Mouse (Mus musculus) forebrain, embryonic 13.5 days (tissue): ENCODE measurements around the gene Ctnnbl1. TPM values are rescaled to one million over a fixed set of nuclear protein-coding genes. Genes with fewer than 3 reads are reported as not detected.

Experiments
- ATAC-seq: fragments of 200-750 bp; cut with Nextera tagmentation; 2 replicates; pipeline ENCODE4 v1.8.0; 2017
- H3K27ac ChIP-seq: fragments of 300-500 bp; sonication (generic); 2 replicates; pipeline ENCODE4 v1.5.1; 2015; ENCODE audit warnings: inconsistent platforms, mild to moderate bottlenecking, moderate library complexity
- H3K27me3 ChIP-seq: fragments of 300-500 bp; sonication (generic); 2 replicates; pipeline ENCODE4 v1.6.1; 2015; ENCODE audit warnings: mild to moderate bottlenecking, inconsistent platforms
- H3K36me3 ChIP-seq: fragments of 300-500 bp; sonication (generic); 2 replicates; pipeline ENCODE4 v1.6.1; 2015; ENCODE audit warnings: mild to moderate bottlenecking, inconsistent platforms; ENCODE audit not compliant: poor library complexity, severe bottlenecking
- H3K4me1 ChIP-seq: fragments of 300-500 bp; sonication (generic); 2 replicates; pipeline ENCODE4 v1.6.1; 2015; ENCODE audit warnings: inconsistent platforms
- H3K4me2 ChIP-seq: fragments of 300-500 bp; sonication (generic); 2 replicates; pipeline ENCODE4 v1.6.1; 2015; ENCODE audit warnings: inconsistent platforms, mild to moderate bottlenecking, moderate library complexity
- H3K4me3 ChIP-seq: fragments of 300-500 bp; sonication (generic); 2 replicates; pipeline ENCODE4 v1.5.1; 2015; ENCODE audit warnings: mild to moderate bottlenecking, inconsistent platforms
- H3K9ac ChIP-seq: fragments of 300-500 bp; sonication (generic); 2 replicates; pipeline ENCODE4 v1.6.1; 2015; ENCODE audit warnings: mild to moderate bottlenecking, inconsistent platforms
- H3K9me3 ChIP-seq: fragments of 300-500 bp; sonication (generic); replicated peaks from 2 replicates; pipeline ENCODE4 v1.6.1; 2016; ENCODE audit warnings: inconsistent platforms
- WGBS: fragments of 180-500 bp; shearing (Covaris S2); methylation state at CpG from one replicate; pipeline ENCODE4 v1.1.7; 2015; 5-methylcytosine and 5-hydroxymethylcytosine counted together
- polyA plus RNA-seq: library from polyadenylated mRNA; unstranded; fragments of >200 nt; fragmentation: Nextera tagmentation; extraction: Ambion mirVana; gene quantifications from 2 replicates; pipeline ENCODE4 v1.2.1, GENCODE M21; 2015

Gene Ctnnbl1
- polyA plus RNA-seq, 1 experiment from 2014 or later = 97.1 TPM

GRCm38 (mm10) chr2:157813121-157813520 lies 75.9 kb downstream of the Ctnnbl1 start:
- Histone ChIP-seq H3K4me3 (no peak overlapping the region), H3K27ac (no peak overlapping the region), H3K36me3 (peaks cover 30% of the 10 kb centered on the region), H3K4me1 (peaks cover 9% of the 10 kb centered on the region), H3K9ac (no peak overlapping the region), H3K4me2 (no peak overlapping the region), H3K9me3 (no peaks in the 10 kb centered on the region), H3K27me3 (no peaks in the 10 kb centered on the region)
- WGBS = 93% methylated on average over 4 of the region's 4 CpGs
- no peak for ATAC-seq

- no peaks in the 10 kb centered on the region for H3K27me3 ChIP-seq
- WGBS = 77% methylated on average over 11 of the region's 11 CpGs
- no peaks in the 10 kb centered on the region for H3K9me3 ChIP-seq
- no peak overlapping the region for H3K4me3 ChIP-seq
- no peak overlapping the region for H3K4me2 ChIP-seq
- peaks cover 3% of the 10 kb centered on the region; the same call in 1 of the 2 replicates for H3K4me1 ChIP-seq
- peaks cover 41% of the 10 kb centered on the region for H3K36me3 ChIP-seq
- H3K27ac ChIP-seq = no peak overlapping the region
- ATAC-seq = no peak
- H3K9ac ChIP-seq = no peak overlapping the region
These were observed 77.1 kb downstream of the Ctnnbl1 start for GRCm38 (mm10) chr2:157814116-157814964.

DNA sequence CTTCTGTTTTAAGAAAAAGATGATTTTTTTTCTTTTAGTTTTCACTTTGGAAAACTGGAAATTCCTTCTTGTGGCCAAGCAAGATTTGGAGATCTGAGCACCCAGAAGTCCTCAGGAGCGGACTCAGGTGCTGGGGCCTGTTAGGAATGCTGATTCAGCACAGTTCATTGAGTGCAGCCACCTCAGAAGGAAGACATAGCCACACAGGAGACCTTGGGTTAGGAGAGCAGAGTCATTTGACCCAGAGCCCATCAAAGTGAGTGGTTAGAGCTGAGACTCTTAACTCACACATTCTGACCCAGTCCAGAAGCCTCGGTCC lies 77.7 kb downstream of the Ctnnbl1 start:
- no peak overlapping the region for H3K9ac ChIP-seq
- H3K27me3 ChIP-seq = no peaks in the 10 kb centered on the region
- 91% methylated on average over 2 of the region's 2 CpGs for WGBS
- no peak overlapping the region for H3K4me3 ChIP-seq
- ATAC-seq = no peak
- H3K27ac ChIP-seq = no peak overlapping the region
- H3K9me3 ChIP-seq = no peaks in the 10 kb centered on the region
- H3K36me3 ChIP-seq = peaks cover 44% of the 10 kb centered on the region
- no peak overlapping the region for H3K4me2 ChIP-seq
- H3K4me1 ChIP-seq = peaks cover 3% of the 10 kb centered on the region; the same call in 1 of the 2 replicates

DNA sequence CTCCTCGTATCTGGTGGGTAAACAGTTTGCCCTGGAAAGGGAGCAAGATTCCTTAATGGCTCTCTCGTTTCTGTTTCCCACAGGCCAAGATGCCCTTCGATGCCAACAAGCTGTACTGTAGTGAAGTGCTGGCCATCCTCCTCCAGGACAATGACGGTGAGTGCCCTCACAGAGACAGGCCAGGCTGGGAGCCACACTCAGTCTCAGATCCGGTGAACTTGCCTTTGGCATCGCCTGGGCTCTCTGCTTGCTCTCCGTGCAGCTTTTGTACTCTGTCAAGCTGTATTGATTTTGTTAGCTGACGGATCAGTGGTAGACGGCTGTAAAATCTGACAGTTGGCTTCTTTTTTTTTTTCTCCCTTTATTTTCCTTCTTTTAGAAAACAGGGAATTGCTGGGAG lies 80.5 kb downstream of the Ctnnbl1 start:
- Histone ChIP-seq H3K9me3 (no peaks in the 10 kb centered on the region), H3K9ac (no peak overlapping the region), H3K27me3 (no peaks in the 10 kb centered on the region), H3K27ac (no peak overlapping the region; the same call in 1 of the 2 replicates), H3K4me3 (no peak overlapping the region), H3K36me3 (peaks cover 25% of the 10 kb centered on the region), H3K4me2 (no peak overlapping the region), H3K4me1 (peaks cover 8% of the 10 kb centered on the region; the same call in 1 of the 2 replicates)
- WGBS = 73% methylated on average over 9 of the region's 9 CpGs
- ATAC-seq = no peak

DNA sequence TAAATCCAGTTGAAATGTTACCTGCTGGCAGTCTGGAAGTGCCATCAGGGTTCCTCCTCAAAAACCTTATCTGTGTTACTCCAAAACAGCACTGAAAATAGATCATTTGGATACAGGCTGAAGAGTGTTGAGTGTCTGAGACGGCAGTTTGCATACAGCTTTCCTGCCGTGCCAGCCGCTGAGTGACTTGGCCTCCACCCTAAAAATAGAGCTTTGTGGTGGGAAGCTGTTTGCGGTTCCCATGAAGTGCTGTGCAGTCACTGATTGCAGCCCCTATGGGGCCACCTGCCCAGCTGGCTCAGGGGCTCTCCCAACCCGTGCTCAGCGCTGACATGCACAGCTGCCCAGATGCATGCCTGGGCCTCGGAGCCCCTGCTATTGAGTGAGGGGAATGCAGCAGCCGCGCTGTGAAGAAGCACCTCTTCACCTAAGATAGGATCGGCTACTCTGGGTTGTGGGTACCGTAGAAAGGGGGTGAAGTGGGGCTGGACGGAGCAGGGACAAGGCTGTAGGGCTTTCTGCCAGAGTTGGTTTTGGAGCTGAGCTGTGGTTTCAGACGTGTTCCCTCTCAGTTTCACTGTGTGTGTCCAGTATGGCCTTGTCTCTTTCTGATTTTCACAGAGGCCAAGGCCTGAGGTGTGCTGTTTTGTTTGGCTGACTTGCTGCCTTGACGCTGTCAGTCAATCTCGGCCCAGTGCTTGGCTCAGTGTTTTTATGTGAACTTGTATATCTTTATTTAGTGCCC lies 81.5 kb downstream of the Ctnnbl1 start:
- Histone ChIP-seq H3K9ac (no peak overlapping the region), H3K27ac (peak overlapping the region; percentile 40; the same call in 1 of the 2 replicates), H3K4me1 (peaks cover 8% of the 10 kb centered on the region; the same call in 1 of the 2 replicates), H3K4me3 (no peak overlapping the region), H3K36me3 (peaks cover 29% of the 10 kb centered on the region), H3K27me3 (no peaks in the 10 kb centered on the region), H3K9me3 (no peaks in the 10 kb centered on the region), H3K4me2 (no peak overlapping the region)
- WGBS = 84% methylated on average over 15 of the region's 15 CpGs
- ATAC-seq = no peak

DNA sequence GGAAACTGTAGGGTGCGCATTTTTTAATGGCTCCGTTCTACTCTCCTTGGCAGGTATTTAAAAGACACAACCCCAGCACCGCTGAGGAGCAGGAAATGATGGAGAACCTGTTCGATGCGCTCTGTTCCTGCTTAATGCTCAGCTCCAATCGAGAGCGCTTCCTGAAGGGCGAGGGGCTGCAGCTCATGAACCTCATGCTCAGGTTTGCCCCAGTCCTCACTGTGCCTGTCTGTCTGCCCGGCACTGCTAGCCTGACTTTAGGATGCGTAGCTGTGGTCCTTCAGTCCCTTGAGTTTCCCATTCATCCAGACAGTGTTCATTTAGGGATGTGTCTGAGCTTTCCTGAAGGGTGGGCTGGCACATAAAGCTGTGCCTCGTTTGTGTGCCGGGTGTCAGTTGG lies 82.2 kb downstream of the Ctnnbl1 start:
- Histone ChIP-seq H3K9me3 (no peaks in the 10 kb centered on the region), H3K27me3 (no peaks in the 10 kb centered on the region), H3K36me3 (peaks cover 35% of the 10 kb centered on the region), H3K4me1 (peaks cover 8% of the 10 kb centered on the region; the same call in 1 of the 2 replicates), H3K4me2 (no peak overlapping the region), H3K4me3 (no peak overlapping the region), H3K9ac (no peak overlapping the region), H3K27ac (no peak overlapping the region)
- WGBS = 93% methylated on average over 12 of the region's 12 CpGs
- ATAC-seq = no peak

DNA sequence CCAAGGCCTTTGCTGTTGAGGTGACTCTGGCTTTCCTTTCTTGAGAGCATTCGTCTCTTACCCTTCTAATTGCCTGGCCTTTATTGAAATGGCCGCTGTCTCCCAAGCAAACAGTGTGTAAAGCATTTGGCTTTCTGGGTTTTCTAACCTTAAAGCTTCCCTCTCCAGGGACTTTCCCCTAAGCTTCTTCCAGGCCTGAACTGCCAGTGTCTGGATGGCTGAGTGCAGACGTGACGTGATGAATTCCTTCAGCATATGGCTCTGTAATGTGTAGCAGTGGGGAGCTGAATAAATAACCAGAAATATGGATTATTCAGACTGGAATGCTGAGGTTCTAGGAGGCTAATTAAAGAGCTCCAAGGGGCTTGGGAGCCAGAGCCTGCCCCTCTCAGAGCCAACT lies 84.1 kb downstream of the Ctnnbl1 start:
- Histone ChIP-seq H3K4me2 (no peak overlapping the region), H3K27ac (peak overlapping the region; percentile 11; the same call in 1 of the 2 replicates), H3K4me1 (peaks cover 8% of the 10 kb centered on the region; the same call in 1 of the 2 replicates)

GRCm38 (mm10) chr2:157823456-157823855 lies 86.3 kb downstream of the Ctnnbl1 start:
- Histone ChIP-seq H3K27ac (no peak overlapping the region), H3K4me2 (no peak overlapping the region), H3K4me3 (no peak overlapping the region), H3K9ac (no peak overlapping the region), H3K9me3 (no peaks in the 10 kb centered on the region), H3K27me3 (no peaks in the 10 kb centered on the region), H3K36me3 (peaks cover 38% of the 10 kb centered on the region), H3K4me1 (0 out of 2 replicates have a peak, but pooled peaks cover 5% of the 10 kb centered on the region)
- ATAC-seq = no peak
- WGBS = 81% methylated on average over 3 of the region's 3 CpGs

More for the DNA sequence above, 84.1 kb downstream of the Ctnnbl1 start:
- no peak overlapping the region for H3K4me3 ChIP-seq
- no peak overlapping the region for H3K9ac ChIP-seq
- no peaks in the 10 kb centered on the region for H3K27me3 ChIP-seq
- H3K9me3 ChIP-seq = no peaks in the 10 kb centered on the region
- ATAC-seq = no peak
- peaks cover 47% of the 10 kb centered on the region for H3K36me3 ChIP-seq
- WGBS = 33% methylated on average over 4 of the region's 4 CpGs

DNA sequence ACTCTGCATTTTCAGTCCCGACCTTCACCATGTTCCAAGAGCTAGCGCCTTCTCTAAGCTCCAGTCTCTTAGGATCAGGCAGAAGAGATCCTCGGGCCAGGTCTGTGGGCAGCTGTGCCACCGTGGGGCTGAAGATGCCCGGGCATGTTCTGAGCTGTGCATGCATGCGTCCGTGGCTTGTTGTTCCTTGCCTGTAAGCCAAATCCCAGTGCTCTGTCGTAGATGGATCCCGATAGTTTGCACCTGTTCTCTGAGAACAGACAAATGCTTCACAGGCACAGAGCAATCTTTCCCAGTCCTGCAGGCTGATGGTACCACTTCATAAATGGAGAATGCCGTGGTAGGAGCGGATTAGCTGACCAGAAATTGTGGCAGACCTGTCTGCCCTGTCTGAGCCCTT lies 87.0 kb downstream of the Ctnnbl1 start:
- no peak overlapping the region for H3K27ac ChIP-seq
- no peak overlapping the region for H3K4me2 ChIP-seq
- H3K9ac ChIP-seq = no peak overlapping the region
- no peaks in the 10 kb centered on the region for H3K27me3 ChIP-seq
- no peaks in the 10 kb centered on the region for H3K9me3 ChIP-seq
- ATAC-seq = no peak
- no peak overlapping the region for H3K4me3 ChIP-seq
- WGBS = 95% methylated on average over 11 of the region's 11 CpGs
- 0 out of 2 replicates have a peak, but pooled peaks cover 5% of the 10 kb centered on the region for H3K4me1 ChIP-seq
- peaks cover 30% of the 10 kb centered on the region for H3K36me3 ChIP-seq

GRCm38 (mm10) chr2:157830101-157830500 lies 92.9 kb downstream of the Ctnnbl1 start:
- 88% methylated on average over 6 of the region's 6 CpGs for WGBS
- H3K9me3 ChIP-seq = no peaks in the 10 kb centered on the region
- no peaks in the 10 kb centered on the region for H3K27me3 ChIP-seq
- H3K4me3 ChIP-seq = no peak overlapping the region
- peaks cover 12% of the 10 kb centered on the region for H3K36me3 ChIP-seq
- no peak overlapping the region for H3K27ac ChIP-seq
- no peak for ATAC-seq
- H3K4me2 ChIP-seq = no peak overlapping the region
- H3K4me1 ChIP-seq = no peaks in the 10 kb centered on the region
- H3K9ac ChIP-seq = no peak overlapping the region

GRCm38 (mm10) chr2:157830620-157831354 lies 93.6 kb downstream of the Ctnnbl1 start:
- H3K4me1 ChIP-seq = no peaks in the 10 kb centered on the region
- no peaks in the 10 kb centered on the region for H3K9me3 ChIP-seq
- no peak overlapping the region for H3K27ac ChIP-seq
- WGBS = 86% methylated on average over 10 of the region's 10 CpGs
- no peak overlapping the region for H3K9ac ChIP-seq
- no peaks in the 10 kb centered on the region for H3K27me3 ChIP-seq
- no peak for ATAC-seq
- peaks cover 9% of the 10 kb centered on the region for H3K36me3 ChIP-seq
- H3K4me2 ChIP-seq = no peak overlapping the region
- H3K4me3 ChIP-seq = no peak overlapping the region

DNA sequence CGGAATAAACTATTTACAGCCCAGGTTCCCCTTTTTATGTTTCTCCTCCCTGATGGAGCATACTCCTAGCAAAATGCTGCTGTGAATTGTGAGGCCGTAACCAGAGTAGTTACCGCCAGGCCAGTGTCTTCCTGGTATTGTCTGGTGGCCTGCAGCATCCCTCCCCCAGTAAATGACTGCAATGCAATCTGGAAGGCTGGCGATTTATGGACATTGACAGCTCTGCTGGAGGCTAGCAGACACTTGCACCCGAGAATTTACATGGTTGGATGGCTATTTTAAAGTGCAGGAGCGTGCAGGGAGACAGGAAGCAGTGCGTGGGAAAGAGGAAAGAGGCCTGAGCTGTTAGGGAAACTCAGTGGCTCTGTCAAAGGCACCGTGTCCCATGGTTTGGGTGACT lies 99.8 kb downstream of the Ctnnbl1 start:
- 82% methylated on average over 8 of the region's 8 CpGs for WGBS
- Histone ChIP-seq H3K4me1 (peaks cover 14% of the 10 kb centered on the region; the same call in 1 of the 2 replicates), H3K4me2 (no peak overlapping the region), H3K36me3 (peaks cover 35% of the 10 kb centered on the region), H3K9ac (no peak overlapping the region), H3K27ac (no peak overlapping the region), H3K27me3 (no peaks in the 10 kb centered on the region), H3K4me3 (no peak overlapping the region), H3K9me3 (no peaks in the 10 kb centered on the region)
- no peak for ATAC-seq
